Mouse (Mus musculus) right cerebral cortex, postnatal 10 days (tissue): ENCODE measurements at regions not wholly inside any gene's neighbourhood (a gene's known extent, or its start where the extent isn't known, plus 50 kb on each side); places are given as distances from the start of the nearest gene placed in this dataset.
"Not testable (repeated sequence)": the region's sequence is repeated elsewhere in the genome, so short reads cannot be mapped to it uniquely, and the experiment has no call there.

Source experiments
- DNase-seq, 2 experiments: peaks; one replicate each; pipeline ENCODE4 v3.0.0; 2021; ENCODE audit warnings: low spot score in 2 of 2

DNA sequence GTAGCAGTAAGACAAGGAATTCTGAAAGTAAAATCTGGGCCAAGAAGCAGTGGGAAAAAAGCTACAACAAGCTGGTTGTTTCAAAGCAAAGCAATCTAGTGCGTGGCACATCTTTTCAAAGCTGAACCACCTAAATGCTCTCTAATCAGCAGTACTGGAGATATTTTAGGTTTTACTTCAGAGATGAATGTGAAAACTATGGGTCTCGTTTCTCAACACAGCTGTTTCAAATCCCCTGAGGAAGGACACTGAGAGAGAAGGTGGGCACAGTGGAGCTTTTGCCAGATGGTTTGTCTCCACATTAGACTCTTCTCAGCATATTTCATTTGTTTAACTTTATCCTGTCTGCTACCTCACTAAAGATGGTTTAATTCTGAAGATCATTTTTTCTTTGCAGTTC, 183.8 kb upstream of the Gria3 start:
- no peak for DNase-seq

- DNase-seq: not testable (repeated sequence)
Measured at GRCm38 (mm10) chrX:41249739-41250138, 150.9 kb upstream of the Gria3 start.

DNA sequence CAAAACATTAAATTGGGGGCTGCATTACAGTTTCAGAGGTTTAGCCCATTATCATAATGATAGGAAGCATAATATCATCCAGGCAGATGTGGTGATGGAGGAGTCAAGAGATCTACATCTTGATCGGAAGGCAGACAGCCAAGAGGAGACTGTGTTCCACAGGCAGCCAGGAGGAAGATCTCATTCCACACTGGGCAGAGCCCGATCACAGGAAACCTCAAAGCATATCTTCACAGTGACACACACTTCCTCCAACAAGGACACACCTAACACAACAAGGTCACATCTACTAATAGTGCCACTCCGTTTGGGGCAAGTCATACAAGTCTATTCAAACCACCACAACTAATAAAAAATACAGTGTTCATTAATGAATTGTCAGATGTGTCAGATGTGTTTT, 147.7 kb upstream of the Gria3 start:
- DNase-seq: no peak

DNA sequence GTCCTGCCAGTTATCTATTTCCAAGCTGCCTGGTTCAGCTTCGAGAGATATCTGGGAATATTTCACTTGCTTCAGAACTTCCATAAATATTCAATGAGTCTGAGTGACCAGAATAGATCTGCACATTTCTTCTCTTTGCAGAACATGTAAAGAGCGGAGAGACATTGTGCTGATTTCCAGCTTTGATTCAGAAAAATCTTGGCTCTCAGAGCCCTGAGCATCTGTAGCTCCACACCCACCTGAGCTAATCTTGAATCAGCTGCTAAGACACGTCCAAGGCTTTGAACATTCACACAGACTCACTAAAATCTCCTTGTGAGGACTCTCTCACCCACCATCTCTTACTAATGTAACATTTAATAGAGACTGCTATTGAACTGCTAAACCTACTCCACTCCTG, 146.0 kb upstream of the Gria3 start:
- peak; percentile 27 to 62 for DNase-seq

GRCm38 (mm10) chrX:41291098-41291497, 109.6 kb upstream of the Gria3 start:
- DNase-seq: no peak

DNA sequence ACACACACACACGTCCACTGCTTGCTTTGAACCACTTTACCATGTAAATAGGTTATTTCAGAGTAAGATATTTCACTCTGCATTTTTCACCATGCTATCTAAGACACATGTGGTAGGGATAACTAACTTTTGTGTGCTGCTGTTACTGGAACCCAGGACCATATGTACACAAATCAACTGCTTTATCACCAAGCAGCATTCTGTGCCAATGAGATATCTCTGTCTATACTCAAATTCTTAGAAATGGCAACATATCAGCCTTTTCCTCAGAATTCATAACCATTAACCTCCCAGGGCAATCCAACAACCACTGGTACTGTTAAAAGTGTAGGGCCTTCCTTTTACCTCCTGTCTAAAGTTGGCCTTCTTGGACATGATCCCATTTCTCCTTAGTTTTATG, 84.2 kb upstream of the Gria3 start:
- DNase-seq: no peak

- DNase-seq: no peak
Measured at GRCm38 (mm10) chrX:41317740-41318139, 82.9 kb upstream of the Gria3 start.

DNA sequence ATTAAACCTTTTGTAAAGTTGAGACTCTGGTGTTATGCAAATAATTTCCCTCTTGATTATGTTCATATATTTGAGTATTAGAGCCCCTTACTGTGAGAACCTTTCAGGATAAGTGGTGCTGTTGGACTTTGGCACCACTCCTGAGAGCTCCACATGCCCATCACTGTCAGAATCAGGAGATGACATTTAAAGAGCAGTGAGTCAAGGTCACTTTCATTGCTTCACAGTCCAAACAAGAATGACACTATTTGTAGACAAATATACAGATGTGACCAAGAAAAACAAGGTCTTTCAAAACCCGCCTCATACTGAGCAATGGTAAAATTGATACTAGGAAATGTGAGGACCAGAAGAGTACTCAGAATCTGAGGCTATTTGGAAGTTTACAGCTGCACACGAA, 80.8 kb upstream of the Gria3 start:
- no peak for DNase-seq
